Mouse (Mus musculus): Measurements from ENCODE around the gene Olfr1355. TPM values are rescaled to one million over a fixed set of nuclear protein-coding genes. Genes with fewer than 3 reads are reported as not detected.

Olfr1355 gene
- not detected in 2 replicates for polyA plus RNA-seq (2012; rRNA removed)

DNA sequence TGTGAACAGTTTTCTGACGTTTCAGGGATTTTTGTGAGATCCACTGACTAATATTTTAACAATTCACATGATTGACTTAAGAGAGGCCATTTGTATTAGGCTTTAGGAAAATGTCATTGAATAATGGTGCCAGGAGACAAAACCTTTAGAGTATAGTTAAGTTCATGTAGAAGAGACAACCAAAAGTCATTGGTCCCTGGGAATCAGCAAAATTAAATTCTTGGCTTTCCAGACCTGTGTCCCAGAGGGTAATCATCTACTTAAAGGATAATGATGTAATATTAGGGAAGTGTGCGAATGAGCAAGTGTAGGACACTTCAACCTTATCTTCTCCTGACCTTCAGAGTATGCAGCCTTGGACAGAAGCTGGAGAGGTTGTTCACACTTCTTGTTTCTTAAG lies at the start of gene Olfr1355:
Olfr1355 (plus strand) TSS at position 301 of the 400 bp plus-strand sequence.

DNA sequence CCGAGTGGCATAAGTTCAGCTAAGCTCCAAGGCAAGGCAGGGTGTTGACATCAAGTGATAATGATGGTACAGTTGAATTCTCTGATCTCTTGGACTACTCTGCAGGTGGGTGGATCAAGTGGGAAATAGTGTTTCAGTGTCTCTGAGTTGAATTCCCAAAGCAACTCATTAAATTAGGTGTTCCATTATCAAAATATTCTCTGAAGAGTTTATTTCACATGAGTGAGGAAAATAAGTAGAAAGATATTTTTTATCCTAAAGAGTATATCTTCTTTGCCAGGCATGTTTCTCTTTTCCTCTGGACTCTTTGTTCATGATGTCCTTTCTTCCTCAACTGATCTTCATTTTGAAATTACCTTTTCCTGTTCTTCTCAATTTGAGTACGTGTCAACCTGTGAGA lies 23.3 kb upstream of the Olfr1355 start, which contains the start of gene Olfr1356:
Olfr1356 (minus strand) TSS at position 101 of the 400 bp plus-strand sequence.

DNA sequence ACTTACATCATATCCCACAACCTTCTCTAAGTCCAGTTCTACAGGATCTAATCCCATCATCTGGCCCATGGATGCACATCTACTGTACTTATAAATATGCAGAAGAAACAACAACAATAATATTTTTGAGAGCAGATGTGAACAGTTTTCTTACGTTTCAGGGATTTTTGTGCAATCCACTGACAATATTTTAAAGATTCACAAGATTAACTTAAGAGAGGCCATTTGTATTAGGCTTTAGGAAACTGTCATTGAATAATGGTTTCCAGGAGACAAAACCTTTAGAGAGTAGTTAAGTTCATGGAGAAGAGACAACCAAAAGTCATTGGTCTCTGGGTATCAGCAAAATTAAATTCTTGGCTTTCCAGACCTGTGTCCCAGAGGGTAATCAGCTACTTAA lies 37.5 kb downstream of the Olfr1355 start, which contains the start of gene Olfr1354:
Olfr1354 (plus strand) TSS at position 301 of the 400 bp plus-strand sequence.

Other genes starting within 250 kb of the Olfr1355 start
- gene Casp14, start 157.2 kb upstream of the Olfr1355 start, polyA plus RNA-seq (2012; rRNA removed) = 0.04 TPM in 1 of 2 replicates, not detected in the other
- gene Ccdc105, start 122.5 kb upstream of the Olfr1355 start, polyA plus RNA-seq (2012; rRNA removed) = 0.06 TPM in 1 of 2 replicates, not detected in the other
- 1.4 and 2.5 TPM in 2 replicates for gene Slc1a6, start 95.0 kb upstream of the Olfr1355 start, polyA plus RNA-seq (2012; rRNA removed)
- not detected in 2 replicates for gene Olfr1356, start 23.4 kb upstream of the Olfr1355 start, polyA plus RNA-seq (2012; rRNA removed)
- not detected in 2 replicates for gene Olfr1354, start 37.6 kb downstream of the Olfr1355 start, polyA plus RNA-seq (2012; rRNA removed)
- gene Olfr8, start 75.1 kb downstream of the Olfr1355 start, polyA plus RNA-seq (2012; rRNA removed) = not detected in 2 replicates
- not detected in 2 replicates for gene Olfr1353, start 87.8 kb downstream of the Olfr1355 start, polyA plus RNA-seq (2012; rRNA removed)
- gene Olfr1352, start 105.5 kb downstream of the Olfr1355 start, polyA plus RNA-seq (2012; rRNA removed) = not detected in 2 replicates
- gene Olfr1351, start 136.9 kb downstream of the Olfr1355 start, polyA plus RNA-seq (2012; rRNA removed) = not detected in 2 replicates
- not detected in 2 replicates for gene Olfr57, start 153.2 kb downstream of the Olfr1355 start, polyA plus RNA-seq (2012; rRNA removed)
- 16.6 and 26.1 TPM in 2 replicates for gene 2610008E11Rik, start 222.1 kb downstream of the Olfr1355 start, polyA plus RNA-seq (2012; rRNA removed)